Mouse (Mus musculus): ENCODE measurements around the gene Tent5a. TPM values are rescaled to one million over a fixed set of nuclear protein-coding genes. Genes with fewer than 3 reads are reported as not detected.

The Tent5a gene
- total and polyA plus RNA-seq, 3 experiments, result 7.0 to 15.2 TPM; not detected in 1

- Histone ChIP-seq H3K36me3 (ENCODE audit: control insufficient read depth in 1 of 2, insufficient read depth in 2 of 2, low read length in 2 of 2) (peaks cover 2 to 16% of the 10 kb centered on the region in 2 experiments; a peak in 3 of 4 replicates), H3K9ac (ENCODE audit: control insufficient read depth, low read depth, low read length, poor library complexity, severe bottlenecking) (peak overlapping the region; percentile 82), H3K27ac (ENCODE audit: control insufficient read depth, low read depth, low read length) (peak overlapping the region; percentile 85), H3K9me3 (replicated peaks; ENCODE audit: insufficient read depth, low read length) (no peaks in the 10 kb centered on the region), H3K79me2 (ENCODE audit: control insufficient read depth, insufficient read depth, low read length, poor library complexity) (peaks cover 31% of the 10 kb centered on the region), H3K27me3 (ENCODE audit: control insufficient read depth in 1 of 2, insufficient read depth in 2 of 2, low read length in 2 of 2) (no peaks in the 10 kb centered on the region), H3K4me3 (ENCODE audit: control insufficient read depth in 1 of 2, insufficient read depth in 1 of 2, low read depth in 2 of 2, low read length in 2 of 2) (peak overlapping the region; percentile 77 to 88), H3K4me1 (ENCODE audit: control insufficient read depth in 1 of 2, insufficient read depth in 2 of 2, low read length in 2 of 2) (peaks cover 3 to 20% of the 10 kb centered on the region in 2 experiments)
- DNase-seq (ENCODE audit: low read depth, low spot score), result peak; percentile 93
- TF ChIP-seq CHD1 (IDR thresholded peaks at IDR 0.05; ENCODE audit: low read depth, low read length) (no peak), ZC3H11A (IDR thresholded peaks at IDR 0.05; ENCODE audit: low read depth, low read length) (peak; percentile 82), GABPA (IDR thresholded peaks at IDR 0.05; ENCODE audit: low read depth, low read length) (no peak), HCFC1 (IDR thresholded peaks at IDR 0.05; ENCODE audit: low read depth, low read length) (peak; percentile 48; the same call in 1 of the 2 replicates), UBTF (IDR thresholded peaks at IDR 0.05; ENCODE audit: borderline replicate concordance, insufficient read depth, low read depth, low read length) (no peak), ELF1 (IDR thresholded peaks at IDR 0.05; ENCODE audit: low read depth, low read length) (0 out of 2 replicates have a peak, but pooled peaks have one; percentile 12), JUND (IDR thresholded peaks at IDR 0.05; ENCODE audit: low read depth, low read length) (no peak), MAZ (IDR thresholded peaks at IDR 0.05; ENCODE audit: low read depth, low read length) (no peak), USF2 (IDR thresholded peaks at IDR 0.05; ENCODE audit: borderline replicate concordance in 1 of 2, insufficient read depth in 1 of 2, low read depth in 1 of 2, low read length in 2 of 2) (no peak), EP300 (IDR thresholded peaks at IDR 0.05; ENCODE audit: low read depth in 1 of 2, low read length in 2 of 2) (no peak), NELFE (IDR thresholded peaks at IDR 0.05; ENCODE audit: low read depth, low read length) (peak; percentile 37; the same call in 1 of the 2 replicates), MYC (IDR thresholded peaks at IDR 0.05; ENCODE audit: low read depth, low read length) (no peak), CTCF (IDR thresholded peaks at IDR 0.05 in 2 of 3, conservative IDR thresholded peaks at IDR 0.05 in 1 of 3; ENCODE audit: control insufficient read depth in 1 of 3, insufficient read depth in 1 of 3, low read depth in 2 of 3, low read length in 3 of 3, poor library complexity in 1 of 3, severe bottlenecking in 1 of 3) (peak; percentile 91 to 94 (median 94)), ZMIZ1 (IDR thresholded peaks at IDR 0.05; ENCODE audit: low read depth, low read length) (no peak), MYB (IDR thresholded peaks at IDR 0.05; ENCODE audit: low read depth, low read length) (no peak), ZNF384 (IDR thresholded peaks at IDR 0.05; ENCODE audit: low read depth, low read length) (no peak), ZKSCAN1 (IDR thresholded peaks at IDR 0.05; ENCODE audit: low read depth, low read length) (no peak), SMC3 (IDR thresholded peaks at IDR 0.05; ENCODE audit: low read depth, low read length) (peak; percentile 79), E2F4 (IDR thresholded peaks at IDR 0.05; ENCODE audit: borderline replicate concordance, low read depth, low read length) (no peak), TAL1 (IDR thresholded peaks at IDR 0.05; ENCODE audit: low read length) (no peak), CHD2 (IDR thresholded peaks at IDR 0.05; ENCODE audit: low read length) (no peak), MAX (IDR thresholded peaks at IDR 0.05; ENCODE audit: low read length) (no peak), SIN3A (IDR thresholded peaks at IDR 0.05; ENCODE audit: low read length) (peak; percentile 41; the same call in 1 of the 2 replicates), MAFK (IDR thresholded peaks at IDR 0.05; ENCODE audit: borderline replicate concordance, low read depth, low read length) (no peak), TBP (IDR thresholded peaks at IDR 0.05; ENCODE audit: low read depth, low read length) (peak; percentile 67), MEF2A (IDR thresholded peaks at IDR 0.05; ENCODE audit: extremely low read depth, insufficient replicate concordance, low read depth, low read length, poor library complexity, severe bottlenecking) (no peak), POLR2A (IDR thresholded peaks at IDR 0.05; ENCODE audit: control insufficient read depth in 1 of 2, insufficient read depth in 1 of 2, low read depth in 1 of 2, low read length in 2 of 2, poor library complexity in 1 of 2) (no peak), NRF1 (IDR thresholded peaks at IDR 0.05; ENCODE audit: insufficient read depth, low read depth, low read length, poor library complexity, severe bottlenecking) (no peak), GATA1 (IDR thresholded peaks at IDR 0.05; ENCODE audit: low read depth, low read length) (no peak), RCOR1 (IDR thresholded peaks at IDR 0.05; ENCODE audit: low read depth, low read length) (no peak), MXI1 (IDR thresholded peaks at IDR 0.05; ENCODE audit: low read depth, low read length) (no peak; the same call in 1 of the 2 replicates), RAD21 (IDR thresholded peaks at IDR 0.05; ENCODE audit: low read depth, low read length) (peak; percentile 94), KAT2A (conservative IDR thresholded peaks at IDR 0.05; ENCODE audit: low read depth, low read length) (no peak), USF1 (IDR thresholded peaks at IDR 0.05; ENCODE audit: low read depth, low read length) (no peak), TCF12 (IDR thresholded peaks at IDR 0.05; ENCODE audit: low read depth, low read length) (no peak)
These were observed 1.1 kb upstream of the Tent5a start for GRCm38 (mm10) chr9:85328259-85328658.

Measured in MEL (cell line).